Mouse (Mus musculus): ENCODE measurements around the gene Pigl.
A peak's percentile ranks its signal among the peaks of the same experiment; 100 is the strongest.
"Not testable (repeated sequence)": the region's sequence is repeated elsewhere in the genome, so short reads cannot be mapped to it uniquely, and the experiment has no call there.

The Pigl gene

GRCm38 (mm10) chr11:62458276-62458724, at the start of gene Pigl, which contains the start of gene Ncor1:
Gene Pigl, plus strand, starts transcription at chr11:62458460.
Gene Ncor1, minus strand, starts transcription at chr11:62458541.
- DNase-seq (ENCODE audit: extremely low read depth, low read depth) = peak; percentile 78

GRCm38 (mm10) chr11:62408848-62409247, 49.4 kb upstream of the Pigl start:
- no peak for DNase-seq (ENCODE audit: extremely low read depth, low read depth)

- no peak for DNase-seq (ENCODE audit: extremely low read depth, low read depth)
These were observed 48.6 kb upstream of the Pigl start for GRCm38 (mm10) chr11:62409611-62410010.

- DNase-seq (ENCODE audit: extremely low read depth, low read depth) = no peak
These were observed 43.2 kb upstream of the Pigl start for GRCm38 (mm10) chr11:62415026-62415425.

- no peak for DNase-seq (ENCODE audit: extremely low read depth, low read depth)
These were observed 33.7 kb upstream of the Pigl start for GRCm38 (mm10) chr11:62424525-62424924.

- no peak for DNase-seq (ENCODE audit: extremely low read depth, low read depth)
These were observed 32.0 kb upstream of the Pigl start for GRCm38 (mm10) chr11:62426266-62426665.

- DNase-seq (ENCODE audit: extremely low read depth, low read depth) = peak; percentile 13
These were observed 31.2 kb upstream of the Pigl start for GRCm38 (mm10) chr11:62427105-62427504.

GRCm38 (mm10) chr11:62432211-62432610, 26.0 kb upstream of the Pigl start:
- DNase-seq (ENCODE audit: extremely low read depth, low read depth) = no peak

GRCm38 (mm10) chr11:62440670-62441315, 17.5 kb upstream of the Pigl start:
- no peak for DNase-seq (ENCODE audit: extremely low read depth, low read depth)

- no peak for DNase-seq (ENCODE audit: extremely low read depth, low read depth)
These were observed 12.5 kb upstream of the Pigl start for GRCm38 (mm10) chr11:62445799-62446198.

GRCm38 (mm10) chr11:62448971-62449370, 9.3 kb upstream of the Pigl start:
- no peak for DNase-seq (ENCODE audit: extremely low read depth, low read depth)

GRCm38 (mm10) chr11:62455193-62455592, 3.1 kb upstream of the Pigl start:
- no peak for DNase-seq (ENCODE audit: extremely low read depth, low read depth)

GRCm38 (mm10) chr11:62456021-62456482, 2.2 kb upstream of the Pigl start:
- no peak for DNase-seq (ENCODE audit: extremely low read depth, low read depth)

GRCm38 (mm10) chr11:62456483-62457172, 1.6 kb upstream of the Pigl start:
- no peak for DNase-seq (ENCODE audit: extremely low read depth, low read depth)

GRCm38 (mm10) chr11:62457241-62457890, 894 bp upstream of the Pigl start:
- peak; percentile 62 for DNase-seq (ENCODE audit: extremely low read depth, low read depth)

GRCm38 (mm10) chr11:62457891-62458270, 379 bp upstream of the Pigl start:
- peak; percentile 68 for DNase-seq (ENCODE audit: extremely low read depth, low read depth)

- no peak for DNase-seq (ENCODE audit: extremely low read depth, low read depth)
These were observed 520 bp downstream of the Pigl start for GRCm38 (mm10) chr11:62458780-62459179.

GRCm38 (mm10) chr11:62462529-62462928, 4.3 kb downstream of the Pigl start:
- not testable (repeated sequence) for DNase-seq (ENCODE audit: extremely low read depth, low read depth)

- DNase-seq (ENCODE audit: extremely low read depth, low read depth) = no peak
These were observed 5.1 kb downstream of the Pigl start for GRCm38 (mm10) chr11:62463225-62463915.

GRCm38 (mm10) chr11:62464696-62465095, 6.4 kb downstream of the Pigl start:
- peak; percentile 86 for DNase-seq (ENCODE audit: extremely low read depth, low read depth)

GRCm38 (mm10) chr11:62465849-62466248, 7.6 kb downstream of the Pigl start:
- DNase-seq (ENCODE audit: extremely low read depth, low read depth) = no peak

- DNase-seq (ENCODE audit: extremely low read depth, low read depth) = peak; percentile 97
These were observed 8.3 kb downstream of the Pigl start for GRCm38 (mm10) chr11:62466546-62466945.

All from MEL-GATA-1-ER (cell line).